Mouse (Mus musculus) retina, postnatal 7 days (tissue): ENCODE measurements around the gene Adam10.

Experiments
- DNase-seq: peaks from one replicate; pipeline ENCODE4 v3.0.0-alpha.2; 2012; ENCODE audit warnings: low read depth, low spot score

The Adam10 gene

GRCm38 (mm10) chr9:70788705-70789104 is 109.9 kb downstream of the Adam10 start:
- DNase-seq, result no peak

GRCm38 (mm10) chr9:70790621-70791020 is 111.8 kb downstream of the Adam10 start:
- no peak for DNase-seq

- DNase-seq, result no peak
These were observed 116.0 kb downstream of the Adam10 start for GRCm38 (mm10) chr9:70794643-70795438.

GRCm38 (mm10) chr9:70795439-70795757 is 116.6 kb downstream of the Adam10 start:
- no peak for DNase-seq

- no peak for DNase-seq
These were observed 122.0 kb downstream of the Adam10 start for GRCm38 (mm10) chr9:70800588-70801315.

GRCm38 (mm10) chr9:70801761-70802160 is 123.0 kb downstream of the Adam10 start:
- DNase-seq, result no peak

GRCm38 (mm10) chr9:70802816-70803215 is 124.0 kb downstream of the Adam10 start:
- no peak for DNase-seq

- no peak for DNase-seq
These were observed 127.3 kb downstream of the Adam10 start for GRCm38 (mm10) chr9:70806069-70806468.

- DNase-seq, result no peak
These were observed 128.9 kb downstream of the Adam10 start for GRCm38 (mm10) chr9:70807714-70808113.

GRCm38 (mm10) chr9:70812551-70812950 is 133.8 kb downstream of the Adam10 start:
- no peak for DNase-seq

GRCm38 (mm10) chr9:70816701-70817305 is 138.0 kb downstream of the Adam10 start:
- no peak for DNase-seq

- DNase-seq, result no peak
These were observed 138.6 kb downstream of the Adam10 start for GRCm38 (mm10) chr9:70817396-70817795.

GRCm38 (mm10) chr9:70818739-70819138 is 139.9 kb downstream of the Adam10 start:
- no peak for DNase-seq

- no peak for DNase-seq
These were observed 145.3 kb downstream of the Adam10 start for GRCm38 (mm10) chr9:70824103-70824502.

- no peak for DNase-seq
These were observed 149.1 kb downstream of the Adam10 start for GRCm38 (mm10) chr9:70827911-70828310.
